Mouse (Mus musculus): Measurements from ENCODE around the gene Gpx6.
A peak's percentile ranks its signal among the peaks of the same experiment; 100 is the strongest.

Gene Gpx6

DNA sequence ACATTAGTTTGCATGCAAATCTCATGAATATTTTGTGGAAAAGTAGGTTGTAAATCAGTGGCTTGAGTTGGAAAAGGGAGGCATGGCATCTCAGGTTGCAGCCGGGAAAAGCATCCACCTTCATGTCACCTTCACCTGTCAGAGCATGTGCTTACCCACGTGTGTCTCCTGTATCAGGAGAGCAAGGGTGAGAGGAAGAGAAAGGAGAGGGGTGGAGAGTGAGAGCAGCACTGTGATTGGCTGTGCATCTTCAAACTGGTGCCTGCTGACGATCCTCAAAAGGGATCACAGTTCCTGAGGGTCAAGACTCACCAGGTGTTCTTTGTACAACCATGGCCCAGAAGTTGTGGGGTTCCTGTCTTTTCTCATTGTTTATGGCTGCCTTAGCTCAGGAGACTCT lies at the start of gene Gpx6:
TSS of gene Gpx6 (plus strand) at position 200 of the 400 bp plus-strand sequence.
- no peak for DNase-seq (ENCODE audit: low spot score)

DNA sequence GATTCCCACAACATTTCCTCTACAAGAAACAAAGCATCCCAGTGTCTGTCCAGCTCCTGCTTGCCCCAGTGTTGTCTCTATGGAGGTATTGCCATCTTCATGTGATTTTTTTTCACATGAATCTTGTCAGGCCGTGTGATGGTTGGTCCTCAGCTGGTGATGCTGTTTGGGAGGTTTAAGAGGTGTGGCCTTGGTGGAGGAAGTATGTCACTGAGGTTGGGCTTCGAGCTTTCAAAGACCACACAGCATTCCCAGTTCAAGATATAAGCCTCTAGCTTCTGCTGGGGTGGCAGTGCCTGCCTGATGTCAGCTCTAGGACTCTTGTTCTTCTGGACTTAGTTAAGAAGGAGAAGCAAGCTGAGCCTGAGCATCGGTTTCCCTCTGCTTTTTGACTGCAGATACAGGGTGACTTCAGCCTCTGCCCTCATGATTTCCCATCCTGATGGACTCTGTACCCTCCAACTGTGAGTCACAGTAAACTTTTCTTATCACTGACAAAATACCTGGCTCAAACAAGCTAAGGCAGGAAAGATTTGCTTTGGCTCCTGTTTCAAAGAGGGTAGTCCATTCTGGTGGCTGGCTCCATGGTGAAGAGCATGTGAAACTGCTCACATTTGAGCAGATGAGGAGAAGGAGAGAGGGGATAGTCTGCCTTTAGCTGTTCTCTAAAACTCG lies 49.0 kb upstream of the Gpx6 start:
- DNase-seq (ENCODE audit: low spot score): no peak

DNA sequence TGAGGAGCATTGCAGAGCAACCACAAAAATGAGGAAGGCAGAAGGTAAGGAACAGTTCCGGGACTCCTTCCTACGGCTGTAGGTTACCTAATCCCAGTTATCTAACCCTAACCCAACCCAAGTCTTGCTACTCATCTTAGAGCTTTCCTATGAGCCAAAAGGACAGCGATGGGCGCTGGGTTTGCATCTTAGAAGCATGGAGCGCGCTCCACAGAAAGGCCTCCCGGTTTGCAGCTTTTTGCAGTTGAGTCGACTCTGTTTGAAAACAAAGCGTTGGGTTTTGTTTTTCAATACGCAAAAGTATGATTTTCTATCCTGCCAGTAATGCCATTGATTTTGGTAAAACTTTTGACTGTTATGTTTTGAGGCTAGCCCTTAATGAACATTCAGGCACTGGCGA lies 48.0 kb upstream of the Gpx6 start:
- DNase-seq (ENCODE audit: low spot score): peak; percentile 75

DNA sequence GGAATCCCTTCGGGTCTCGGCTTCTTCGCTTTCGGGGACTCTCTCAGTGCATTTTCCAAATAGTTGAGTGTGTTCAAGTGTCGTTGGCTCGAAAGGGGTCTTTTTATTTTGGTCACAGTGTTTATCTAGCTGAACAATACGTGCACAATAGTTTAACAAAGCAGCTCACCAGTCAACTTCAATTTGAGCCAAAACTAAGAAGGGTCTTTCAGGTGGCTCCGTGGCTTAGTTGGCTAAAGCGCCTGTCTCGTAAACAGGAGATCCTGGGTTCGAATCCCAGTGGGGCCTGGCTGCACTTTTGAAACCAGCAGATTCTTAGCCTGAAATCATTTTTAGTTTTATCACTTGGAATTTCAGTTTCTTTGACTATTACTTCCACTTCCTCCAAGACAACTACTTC lies 47.6 kb upstream of the Gpx6 start:
- DNase-seq (ENCODE audit: low spot score): peak; percentile 98

DNA sequence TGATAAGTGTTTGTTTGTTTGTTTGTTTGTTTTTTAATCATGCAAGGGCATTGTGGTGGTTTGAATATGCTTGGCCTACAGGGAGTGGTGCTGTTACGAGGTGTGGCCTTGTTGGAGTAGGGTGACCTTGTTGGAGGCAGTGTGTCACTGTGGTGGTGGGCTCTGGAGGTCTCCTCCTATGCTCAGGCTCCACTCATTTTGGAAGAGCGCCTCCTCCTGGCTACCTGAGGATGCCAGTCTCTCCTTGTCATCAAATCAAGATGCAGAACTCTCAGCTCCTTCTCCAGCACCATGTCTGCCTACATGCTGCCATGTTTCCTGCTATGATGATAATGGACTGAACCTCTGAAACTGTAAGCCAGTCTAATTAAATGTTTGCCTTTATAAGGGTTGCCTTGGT lies 46.2 kb upstream of the Gpx6 start:
- DNase-seq (ENCODE audit: low spot score): no peak

DNA sequence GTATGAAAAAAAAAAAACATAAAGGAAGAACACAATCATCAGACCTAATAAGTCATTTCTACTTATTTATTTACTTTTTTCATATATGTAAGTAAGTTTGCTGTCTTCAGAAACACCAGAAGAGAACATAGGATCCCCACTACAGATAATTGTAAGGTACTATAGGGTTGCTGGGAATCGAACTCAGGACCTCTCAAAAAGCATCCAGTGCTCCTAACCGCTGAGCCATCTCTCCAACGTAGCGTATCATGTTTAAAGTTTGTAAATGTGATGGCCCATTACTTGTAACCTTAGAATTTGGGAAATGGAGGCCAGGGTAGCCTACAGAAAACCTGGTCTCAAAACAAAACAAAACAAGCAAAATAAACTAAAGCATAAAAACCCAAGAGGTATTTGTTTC lies 44.4 kb upstream of the Gpx6 start:
- DNase-seq (ENCODE audit: low spot score): peak; percentile 82

DNA sequence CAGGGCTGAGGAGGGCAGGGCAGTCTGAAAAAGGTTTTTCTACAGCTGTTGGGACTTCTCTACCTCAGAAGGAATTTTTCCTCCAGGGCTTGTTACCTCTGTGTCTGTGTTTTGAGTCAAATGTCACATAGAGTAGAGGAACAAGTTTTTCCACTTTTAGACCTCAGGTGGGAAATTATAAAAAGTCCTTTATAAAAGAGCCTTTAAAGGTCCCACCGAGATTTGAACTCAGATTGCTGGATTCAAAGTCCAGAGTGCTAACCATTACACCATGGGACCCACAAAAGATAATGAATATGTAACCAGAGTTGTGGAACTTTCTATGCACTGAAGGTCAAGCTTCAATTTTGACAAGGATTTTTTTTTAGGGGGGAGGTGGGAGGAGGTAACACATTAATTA lies 43.7 kb upstream of the Gpx6 start:
- peak; percentile 79 for DNase-seq (ENCODE audit: low spot score)

DNA sequence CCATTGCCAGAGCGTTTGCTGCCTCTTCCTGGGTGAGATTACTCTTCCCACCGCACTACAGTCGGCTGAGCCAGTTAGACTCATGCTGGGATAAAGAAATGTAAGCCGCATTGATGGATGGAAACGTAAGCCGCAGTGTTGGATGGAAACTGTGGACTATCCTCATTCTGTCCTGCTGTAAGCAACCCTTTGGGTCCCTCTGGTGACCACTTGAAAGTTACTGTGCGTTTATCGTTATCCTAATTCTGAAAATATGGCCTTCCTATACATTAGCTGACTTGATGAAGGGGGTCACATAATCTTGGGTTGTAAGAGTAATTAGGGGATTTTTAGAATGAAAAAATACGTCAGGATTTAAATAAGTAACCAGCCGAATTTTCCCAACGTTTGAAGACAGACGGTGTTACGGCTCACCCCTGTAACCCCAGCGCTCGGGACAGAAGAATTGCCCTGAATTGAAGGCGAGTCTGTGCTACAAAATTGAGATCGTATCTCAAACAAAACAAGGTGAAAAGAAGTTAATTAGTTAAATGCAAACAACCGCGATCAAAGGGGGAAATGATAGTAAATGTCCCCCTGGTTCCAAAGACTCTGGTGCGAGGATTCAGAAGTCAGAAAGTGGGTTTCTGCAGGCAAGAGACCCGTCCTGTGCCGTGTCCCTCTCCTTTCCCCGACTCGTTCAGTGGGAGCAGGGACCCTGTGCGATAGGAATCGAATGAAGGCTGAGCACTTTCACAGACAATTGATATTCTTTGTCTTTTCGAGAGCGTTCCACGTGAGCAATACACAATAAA lies 36.7 kb upstream of the Gpx6 start:
- peak; percentile 84 for DNase-seq (ENCODE audit: low spot score)

DNA sequence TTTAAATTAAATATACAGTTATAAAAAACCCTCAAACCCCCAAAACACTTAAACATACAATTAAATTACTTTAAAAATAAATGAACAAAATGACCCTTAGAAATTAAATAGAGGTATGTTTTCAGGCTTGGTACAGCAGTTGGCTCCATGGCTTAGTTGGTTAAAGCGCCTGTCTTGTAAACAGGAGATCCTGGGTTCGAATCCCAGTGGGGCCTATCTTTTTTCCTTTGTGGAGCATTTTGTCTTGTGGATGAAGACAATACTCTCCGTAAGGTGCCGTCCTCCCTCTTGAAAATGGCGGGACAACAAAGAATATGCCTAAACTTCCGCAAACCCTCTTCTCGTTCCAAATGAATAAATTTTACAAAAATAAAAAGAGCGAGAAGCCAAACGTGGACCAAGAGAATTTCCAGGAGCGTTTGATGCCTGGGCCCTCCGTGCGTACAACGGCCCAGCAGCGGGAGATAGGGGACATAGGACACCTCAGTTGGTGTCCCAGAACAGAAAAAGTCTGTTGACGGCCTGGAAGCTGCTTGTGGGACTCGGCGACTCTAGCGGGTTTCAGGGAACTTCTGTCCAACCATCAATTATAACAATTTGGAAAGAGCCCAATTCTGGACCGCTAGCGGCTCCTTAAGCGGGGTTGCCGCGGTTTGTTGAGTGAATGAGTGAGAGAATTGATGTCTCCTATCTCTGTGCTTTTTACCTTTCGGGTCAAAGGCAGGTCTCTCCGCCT lies 35.9 kb upstream of the Gpx6 start:
- DNase-seq (ENCODE audit: low spot score): peak; percentile 98

DNA sequence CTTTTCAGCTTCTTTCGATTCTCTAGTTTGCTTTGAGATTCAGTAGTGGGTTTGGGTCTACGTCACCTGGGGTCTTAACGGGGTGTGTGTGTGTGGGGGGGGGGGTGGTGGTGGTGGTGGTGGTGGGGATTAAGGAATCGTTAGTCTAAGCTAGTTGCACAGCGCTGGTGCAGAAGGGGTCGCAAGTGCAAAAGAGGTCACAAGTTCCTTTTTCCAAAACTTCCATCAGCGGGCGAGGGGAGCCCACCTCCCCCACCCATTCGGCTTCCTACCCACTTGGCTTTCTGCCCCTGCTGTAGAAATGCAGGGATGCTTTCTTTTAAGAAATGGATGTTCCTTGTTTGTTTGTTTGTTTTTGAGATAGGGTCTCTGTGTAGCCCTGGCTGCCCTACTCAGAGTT lies 35.4 kb upstream of the Gpx6 start:
- peak; percentile 62 for DNase-seq (ENCODE audit: low spot score)

DNA sequence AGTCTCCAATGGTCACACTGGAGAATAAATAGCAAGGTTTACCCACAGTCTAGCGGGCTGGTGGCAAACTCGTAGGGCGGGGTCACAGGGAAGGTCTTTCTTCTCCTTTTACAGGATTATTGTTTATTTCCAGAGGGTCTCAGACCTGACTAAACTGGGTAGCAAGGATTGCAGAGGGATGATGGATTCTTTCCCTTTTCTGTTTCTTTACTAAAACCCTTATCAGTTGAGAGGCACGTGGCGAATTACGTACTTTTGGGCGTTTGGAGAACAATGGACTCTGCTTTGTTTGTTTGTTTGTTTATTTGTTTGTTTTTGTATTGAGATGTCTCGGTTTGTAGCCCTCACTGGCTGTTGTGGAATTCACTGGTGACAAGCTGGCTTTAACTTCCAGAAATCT lies 32.8 kb upstream of the Gpx6 start:
- DNase-seq (ENCODE audit: low spot score): no peak

DNA sequence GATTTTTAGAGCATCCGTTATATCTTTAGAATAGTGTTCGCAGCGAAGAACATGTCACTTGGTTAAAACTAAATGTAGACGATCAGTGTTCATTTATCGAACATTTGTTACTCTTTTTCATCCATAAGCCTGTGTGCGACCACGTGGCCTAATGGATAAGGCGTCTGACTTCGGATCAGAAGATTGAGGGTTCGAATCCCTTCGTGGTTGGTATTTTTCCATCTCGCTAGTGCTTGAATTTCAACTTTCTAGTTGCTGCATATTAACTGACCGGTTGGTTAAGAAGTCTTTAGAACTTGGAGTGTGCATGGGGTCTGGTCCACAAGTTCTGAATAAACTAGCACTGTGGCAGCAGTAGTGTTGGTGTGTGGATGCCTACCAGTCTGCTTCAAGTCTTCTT lies 32.4 kb upstream of the Gpx6 start:
- peak; percentile 98 for DNase-seq (ENCODE audit: low spot score)

DNA sequence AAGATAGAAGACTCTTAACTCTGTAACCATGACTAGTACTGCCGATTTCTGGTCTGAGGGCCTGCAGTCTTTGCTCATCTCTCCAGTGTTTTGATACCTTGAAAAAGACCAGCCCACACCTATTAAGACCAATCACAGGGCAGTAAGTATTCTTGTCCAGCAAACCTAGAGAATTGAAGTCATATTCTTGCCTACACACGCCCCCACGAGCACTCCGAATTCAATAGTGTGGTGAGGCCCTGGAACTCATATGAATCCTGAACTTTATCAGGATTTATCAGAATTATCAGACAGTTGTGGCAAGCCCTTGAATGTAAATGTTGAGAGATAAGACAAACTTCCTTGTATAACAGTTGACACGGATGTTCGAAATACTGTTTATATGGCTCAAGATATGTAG lies 19.3 kb upstream of the Gpx6 start, which contains the start of gene Gpx5:
TSS of gene Gpx5 (minus strand) at position 101 of the 400 bp plus-strand sequence.
- no peak for DNase-seq (ENCODE audit: low spot score)

DNA sequence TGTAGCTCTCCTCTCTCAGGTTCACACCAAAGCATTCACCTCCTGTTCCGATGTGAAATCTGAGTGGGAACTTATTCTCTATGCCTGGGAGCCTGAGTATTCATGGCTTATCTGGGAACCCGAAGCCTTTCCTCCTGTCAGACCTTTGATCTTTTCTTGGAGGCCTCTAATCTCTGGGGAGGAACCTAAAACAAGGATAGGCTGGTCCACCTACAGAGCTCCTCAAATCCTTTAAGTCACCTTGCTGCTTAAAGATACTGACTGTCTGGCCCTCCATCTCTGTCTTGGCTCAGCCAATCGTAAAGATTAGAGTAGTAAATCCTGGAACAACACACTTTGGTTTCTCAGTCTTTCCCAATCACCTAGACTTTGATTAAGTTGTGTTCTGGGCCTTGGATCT lies 13.4 kb upstream of the Gpx6 start:
- DNase-seq (ENCODE audit: low spot score): no peak

DNA sequence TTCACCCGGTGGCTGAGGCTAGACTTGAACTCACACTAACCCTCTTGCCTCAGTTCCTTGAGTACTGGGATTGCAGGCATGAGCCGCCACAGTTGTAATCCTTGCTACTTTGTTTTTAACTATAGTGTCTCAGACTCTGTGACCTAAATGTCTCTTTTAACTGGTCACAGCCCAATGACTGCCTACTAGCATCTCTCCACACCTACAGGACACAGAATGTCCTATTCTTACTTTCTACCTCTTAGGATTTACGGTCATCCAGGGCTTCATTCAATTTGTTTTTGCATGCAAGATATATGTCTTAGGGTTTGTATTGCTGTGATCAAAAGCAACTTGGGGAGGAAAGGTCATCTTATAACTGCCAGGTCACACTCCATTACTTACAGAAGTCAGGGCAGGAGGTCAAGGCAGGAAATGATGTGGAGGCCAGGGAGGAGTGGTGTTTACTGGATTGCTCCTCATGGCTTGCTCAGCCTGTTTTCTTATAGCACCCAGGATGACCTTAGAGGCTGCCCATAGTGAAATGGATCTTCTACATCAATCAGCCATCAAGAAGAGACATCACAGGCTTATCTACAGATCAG lies 7.3 kb upstream of the Gpx6 start:
- peak; percentile 46 for DNase-seq (ENCODE audit: low spot score)

DNA sequence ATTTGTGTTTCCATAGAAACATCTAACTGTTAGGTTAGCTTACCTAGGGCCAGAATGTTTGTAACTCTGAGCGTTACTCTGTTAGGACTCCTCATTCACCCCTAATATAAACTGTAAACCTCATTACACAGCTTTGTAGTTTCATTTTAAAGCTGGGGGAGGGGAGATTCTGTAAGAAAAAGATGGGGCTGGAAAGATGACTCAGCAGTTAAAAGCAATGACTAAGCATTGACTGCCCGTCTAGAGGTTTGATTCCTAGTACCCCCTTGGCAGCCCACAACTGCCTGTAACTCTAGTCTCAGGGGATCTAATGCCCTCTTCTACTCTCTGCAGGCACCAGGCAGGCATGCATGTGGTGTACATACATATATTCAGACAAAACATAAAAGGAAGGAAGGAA lies 2.1 kb upstream of the Gpx6 start:
- DNase-seq (ENCODE audit: low spot score): no peak

DNA sequence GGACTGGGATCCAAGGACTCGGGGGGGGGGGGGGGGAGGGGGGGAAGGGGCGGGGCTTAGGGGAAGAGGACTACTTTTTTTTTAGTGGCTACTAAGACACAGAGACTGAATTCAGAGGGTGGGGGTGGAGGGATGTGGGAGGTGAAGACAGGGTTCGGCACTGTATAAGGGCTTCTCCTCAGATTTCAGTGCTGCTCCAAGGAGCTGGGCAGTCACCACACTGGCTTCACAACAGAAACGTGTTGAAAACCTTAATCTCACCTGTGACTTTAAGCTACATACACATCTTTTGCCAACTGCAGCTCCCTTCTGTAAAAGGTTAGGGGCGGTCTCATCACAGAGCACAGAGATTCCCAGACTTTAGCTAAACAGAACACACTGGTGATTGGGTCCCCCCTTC lies 929 bp downstream of the Gpx6 start:
- DNase-seq (ENCODE audit: low spot score): no peak

DNA sequence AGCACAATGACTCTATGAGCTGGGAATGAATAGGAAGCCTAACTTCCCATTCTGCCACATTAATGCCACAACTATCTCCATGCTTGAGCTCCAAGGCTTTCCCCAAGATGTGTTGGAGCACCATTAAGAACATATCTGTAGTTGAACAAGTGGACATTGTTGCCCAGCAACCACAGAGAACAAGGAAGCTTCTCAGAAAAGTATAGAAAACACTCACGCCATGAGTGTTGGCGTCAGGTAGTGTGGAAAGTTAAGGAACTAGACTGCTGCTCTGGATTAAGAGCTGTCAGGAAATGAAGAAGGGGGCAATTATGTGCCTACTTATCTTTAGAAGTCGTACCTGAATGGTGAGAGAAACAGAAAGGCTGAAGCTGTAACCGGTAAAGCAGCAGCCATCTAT lies 2.0 kb downstream of the Gpx6 start:
- DNase-seq (ENCODE audit: low spot score): no peak

DNA sequence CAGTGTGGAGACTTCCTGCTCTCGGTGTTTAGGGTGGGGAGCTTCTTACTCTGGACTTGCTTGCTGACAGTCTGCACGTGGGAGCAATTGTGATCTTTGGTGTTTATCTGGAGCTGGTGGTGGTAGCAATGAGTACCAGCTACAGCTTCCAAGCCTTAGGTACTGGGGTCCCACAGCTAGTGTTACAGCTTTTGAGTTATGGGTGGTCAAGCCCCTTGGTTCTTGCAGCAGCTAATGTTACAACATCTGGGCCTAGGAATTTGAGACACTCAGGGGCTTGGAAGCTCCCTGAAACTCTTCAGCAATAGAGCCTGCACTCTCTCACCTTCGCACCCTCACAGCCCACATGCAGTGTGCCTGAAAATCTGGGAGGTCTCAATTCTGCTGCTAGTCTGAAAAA lies 8.3 kb downstream of the Gpx6 start:
- DNase-seq (ENCODE audit: low spot score): no peak

DNA sequence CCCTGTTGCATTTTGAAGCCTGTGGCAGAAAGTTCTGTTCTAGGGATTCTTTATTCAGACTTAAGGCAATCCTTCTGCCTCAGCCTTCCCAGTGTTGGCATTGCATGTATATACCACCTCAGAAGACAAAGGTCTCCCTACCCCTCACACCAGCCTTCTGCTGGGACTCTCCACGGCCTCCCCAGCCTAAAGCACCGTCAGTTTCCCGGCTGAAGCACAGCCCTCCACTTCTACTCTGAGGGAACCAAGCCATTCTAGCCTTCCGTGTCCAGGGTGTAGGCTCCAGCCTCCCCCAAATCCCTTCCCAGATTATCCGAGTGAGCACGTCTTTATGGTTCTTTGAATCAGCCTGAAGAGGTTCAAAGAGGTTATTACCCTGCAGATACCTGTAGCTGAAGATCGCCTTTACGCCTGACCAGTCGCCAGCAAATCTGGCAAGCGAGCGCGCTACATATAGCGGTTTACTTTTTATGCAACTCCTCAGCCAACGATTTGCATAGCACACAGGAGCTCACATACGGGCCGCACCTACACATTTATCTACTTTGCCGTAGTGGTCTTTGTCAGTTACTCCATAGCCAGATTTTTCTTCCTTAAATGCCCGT lies 10.1 kb downstream of the Gpx6 start:
- peak; percentile 68 for DNase-seq (ENCODE audit: low spot score)

DNA sequence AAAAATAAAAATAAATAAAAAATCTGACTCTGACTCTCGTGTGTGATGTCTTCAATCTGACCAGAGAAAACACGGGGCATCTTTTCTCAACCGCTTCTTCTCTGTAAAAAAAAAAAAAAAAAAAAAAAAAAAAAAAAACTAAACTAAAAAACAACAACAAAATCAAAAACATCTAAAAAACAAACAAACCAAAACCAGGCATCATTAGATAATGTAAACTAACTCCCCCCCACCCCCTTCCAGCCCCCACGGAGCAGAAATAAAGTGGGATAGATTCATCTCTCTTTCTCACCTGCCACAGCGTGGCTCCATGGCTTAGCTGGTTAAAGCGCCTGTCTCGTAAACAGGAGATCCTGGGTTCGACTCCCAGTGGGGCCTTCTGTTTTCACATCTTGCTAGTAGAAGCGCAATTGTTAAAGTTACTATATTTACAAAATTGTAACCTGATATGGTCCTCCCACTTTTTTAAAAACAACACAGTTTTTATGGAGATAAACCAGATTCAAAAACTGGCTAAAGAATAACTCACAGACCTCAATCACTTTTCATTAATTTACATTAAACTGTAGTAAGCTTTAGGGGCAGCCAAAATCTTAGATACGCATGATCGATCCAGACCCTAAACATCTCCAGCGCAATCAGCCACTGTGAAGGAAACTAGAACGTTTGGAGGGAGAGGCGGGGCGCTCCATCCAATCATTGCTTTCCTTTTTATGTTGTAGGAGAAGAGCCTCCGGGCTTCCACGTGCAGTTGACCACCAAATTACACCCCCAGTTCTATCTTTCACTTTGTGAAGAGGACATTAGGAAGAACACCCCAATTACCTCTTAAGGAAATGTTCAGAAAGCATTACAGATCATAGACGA lies 10.8 kb downstream of the Gpx6 start:
- DNase-seq (ENCODE audit: low spot score): peak; percentile 91

Data from embryo, embryonic 10.5 days (tissue).